Mouse (Mus musculus): ENCODE data around the gene Rdh8.

Gene Rdh8

DNA sequence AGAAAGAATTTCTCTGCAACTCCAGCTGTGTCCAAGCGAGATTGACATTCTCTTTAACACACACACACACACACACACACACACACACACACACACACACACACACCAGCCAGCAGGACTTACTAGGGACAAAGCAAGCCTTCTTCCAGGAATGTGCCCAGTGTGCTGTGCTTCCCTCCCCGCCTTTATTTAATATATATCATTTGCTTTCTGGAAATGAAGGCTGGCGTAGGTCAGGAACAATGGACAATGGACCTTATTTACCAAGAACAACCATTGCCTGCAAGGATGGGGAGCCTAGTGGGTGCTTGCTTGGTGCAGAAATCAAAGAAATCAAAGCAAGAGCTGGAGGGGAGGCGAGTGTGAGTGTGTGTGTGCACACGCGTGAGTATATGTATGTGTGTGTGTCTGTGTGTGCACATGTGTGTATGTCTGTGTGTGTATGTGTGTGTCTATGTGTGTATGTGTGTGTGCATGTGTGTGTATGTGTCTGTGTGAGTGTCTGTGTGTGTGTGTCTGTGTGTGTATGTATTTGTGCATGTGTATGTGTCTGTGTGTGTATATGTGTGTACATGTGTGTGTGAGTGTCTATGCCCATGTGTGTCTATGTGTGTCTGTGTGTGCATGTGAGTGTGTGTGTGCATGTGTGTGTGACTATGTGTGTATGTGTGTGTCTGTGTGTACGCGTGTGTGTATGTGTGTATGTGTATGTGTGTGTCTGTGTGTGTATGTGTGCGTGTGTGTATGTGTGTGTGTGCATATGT, 19.1 kb downstream of the Rdh8 start:
- DNase-seq, result no peak

DNA sequence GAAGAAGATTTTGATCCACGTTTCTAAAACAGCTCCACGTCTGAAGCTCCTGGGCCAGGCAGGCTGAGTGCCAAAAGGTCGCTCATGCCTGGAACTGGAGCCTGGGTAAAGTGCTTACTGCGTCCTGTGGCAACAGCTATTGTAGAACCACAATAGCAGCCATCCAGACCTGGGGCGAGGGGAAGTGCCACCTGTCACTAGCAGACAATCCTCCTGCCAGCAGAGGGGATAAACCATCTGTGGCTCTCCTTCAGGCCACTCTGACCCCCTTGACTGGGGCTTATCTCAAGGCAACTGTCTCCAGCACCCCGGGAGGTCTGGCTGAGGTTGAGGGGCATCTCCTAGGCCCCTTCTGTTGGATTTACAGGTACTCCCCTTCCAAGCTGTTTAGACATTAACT, 20.6 kb downstream of the Rdh8 start:
- DNase-seq, result no peak

DNA sequence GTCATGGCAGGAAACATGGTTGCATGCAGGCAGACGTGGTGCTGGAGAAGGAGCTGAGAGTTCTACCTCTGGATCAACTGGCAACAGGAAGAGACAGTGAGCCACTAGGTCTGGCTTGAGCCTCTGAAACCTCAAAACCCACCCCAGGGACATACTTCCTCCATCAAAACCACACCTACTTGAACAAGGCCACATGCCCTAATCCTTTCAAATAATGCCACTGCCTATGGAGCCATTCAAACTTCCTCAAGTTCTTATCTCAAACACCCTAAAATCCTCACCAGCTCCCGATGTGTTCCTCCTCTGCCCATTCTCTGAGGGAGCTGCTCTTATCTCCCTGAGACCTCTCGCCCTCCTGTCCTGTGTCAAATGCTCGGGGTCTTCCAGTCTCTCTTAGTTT, 23.9 kb downstream of the Rdh8 start:
- DNase-seq, result no peak

- no peak for DNase-seq
Observed at GRCm38 (mm10) chr9:20842670-20843069, 24.4 kb downstream of the Rdh8 start.

DNA sequence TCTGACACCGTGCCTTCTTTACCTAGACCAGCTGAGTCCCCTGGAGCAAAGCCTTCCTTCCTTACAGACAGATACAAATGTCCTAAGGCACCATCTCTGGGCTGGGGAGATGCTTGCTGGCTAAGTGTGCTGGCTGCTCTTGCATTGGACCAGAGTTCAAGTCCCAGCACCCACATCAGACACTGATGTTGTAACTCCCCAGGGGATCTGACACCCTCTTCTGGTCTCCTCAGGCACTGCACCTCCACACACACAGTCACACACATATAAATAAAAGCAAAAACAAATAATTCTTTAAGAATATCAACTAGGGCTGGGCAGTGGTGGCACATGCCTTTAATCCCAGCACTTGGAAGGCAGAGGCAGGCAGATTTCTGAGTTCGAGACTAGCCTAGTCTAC, 31.9 kb downstream of the Rdh8 start:
- no peak for DNase-seq

DNA sequence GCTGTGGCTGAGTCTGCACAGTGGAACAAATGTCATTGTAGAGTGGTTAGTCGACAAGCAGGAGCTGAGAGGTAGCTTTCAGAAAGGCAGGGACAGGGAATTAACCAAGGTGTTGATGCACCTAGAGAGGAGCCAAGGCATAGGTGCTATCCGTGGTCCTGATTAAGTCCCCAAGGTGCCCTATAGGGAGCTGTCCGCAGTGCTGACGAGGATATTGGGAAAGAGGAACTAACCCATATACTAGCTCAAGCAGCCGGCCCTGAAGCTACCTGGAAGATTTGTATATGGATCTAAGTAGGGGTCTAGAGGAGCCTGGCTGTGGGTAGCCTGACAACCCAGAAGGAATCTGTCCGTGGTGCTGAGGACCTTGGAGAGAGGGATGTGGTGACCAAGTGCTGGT, 38.8 kb downstream of the Rdh8 start:
- DNase-seq, result no peak

DNA sequence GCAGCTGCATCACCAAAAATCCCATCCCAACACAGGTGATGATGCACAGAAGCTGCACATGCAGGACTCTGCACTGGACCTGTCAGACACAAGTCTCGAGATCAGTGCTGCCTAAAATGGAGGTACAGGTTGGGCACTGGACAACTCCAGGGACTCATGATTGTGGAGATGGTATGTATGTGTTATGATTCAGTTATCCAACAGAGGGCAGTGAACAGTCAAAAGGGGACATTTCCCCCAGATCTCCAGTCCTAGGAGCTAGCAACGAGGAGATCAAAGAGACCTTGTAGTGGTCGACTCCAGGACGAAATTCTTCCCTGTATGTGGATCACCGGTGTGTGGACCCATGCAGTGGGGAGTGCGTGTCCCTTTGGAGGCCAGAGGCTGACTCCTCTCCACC, 41.6 kb downstream of the Rdh8 start:
- DNase-seq, result no peak

DNA sequence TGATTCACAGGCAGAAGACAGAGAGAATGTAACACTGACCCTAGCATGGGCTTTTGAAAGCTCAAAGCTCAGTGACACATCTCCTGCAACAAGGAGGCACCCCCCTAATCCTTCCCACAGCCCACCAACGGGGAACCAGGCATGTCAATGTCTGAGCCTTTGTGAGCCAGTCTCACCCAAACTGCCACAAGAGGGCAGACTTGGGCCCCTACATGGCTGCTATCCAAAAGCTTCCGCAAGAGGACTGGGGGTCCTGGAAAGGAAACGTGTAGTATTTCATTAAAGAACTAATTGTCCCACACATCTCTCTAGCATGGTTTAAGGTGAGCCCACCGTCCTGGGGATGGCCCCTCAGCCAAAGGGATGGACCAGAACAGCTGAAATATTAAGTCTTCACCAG, 43.5 kb downstream of the Rdh8 start:
- no peak for DNase-seq

- no peak for DNase-seq
Observed at GRCm38 (mm10) chr9:20862225-20862624, 43.9 kb downstream of the Rdh8 start.

- DNase-seq, result no peak
Observed at GRCm38 (mm10) chr9:20866879-20867278, 48.6 kb downstream of the Rdh8 start.

- peak; percentile 86 for DNase-seq
Observed at GRCm38 (mm10) chr9:20868448-20869001, 50.2 kb downstream of the Rdh8 start, which contains the start of gene A230050P20Rik. Gene A230050P20Rik, plus strand, starts transcription at chr9:20868642.

DNA sequence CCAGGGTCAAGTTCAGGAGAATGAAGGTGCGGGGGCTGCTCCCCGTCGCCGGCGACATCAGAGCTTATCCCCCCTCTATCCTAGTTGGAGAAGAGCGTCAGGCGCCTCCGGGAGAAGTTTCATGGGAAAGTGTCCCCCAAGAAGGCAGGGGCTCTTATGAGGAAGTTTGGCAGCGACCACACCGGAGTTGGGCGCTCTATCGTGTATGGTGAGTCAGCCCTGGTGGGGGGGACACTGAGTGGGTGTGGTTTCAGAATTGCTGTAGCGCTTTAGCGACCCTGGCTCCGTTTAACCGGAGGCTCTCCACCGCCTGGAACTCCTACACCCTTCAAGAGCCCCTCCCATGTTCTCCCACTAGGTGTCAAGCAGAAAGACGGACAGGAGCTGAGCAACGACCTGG, 50.9 kb downstream of the Rdh8 start:
- DNase-seq, result no peak

GRCm38 (mm10) chr9:20870211-20871173, 52.2 kb downstream of the Rdh8 start:
- no peak for DNase-seq

GRCm38 (mm10) chr9:20872991-20873390, 54.7 kb downstream of the Rdh8 start:
- no peak for DNase-seq

DNA sequence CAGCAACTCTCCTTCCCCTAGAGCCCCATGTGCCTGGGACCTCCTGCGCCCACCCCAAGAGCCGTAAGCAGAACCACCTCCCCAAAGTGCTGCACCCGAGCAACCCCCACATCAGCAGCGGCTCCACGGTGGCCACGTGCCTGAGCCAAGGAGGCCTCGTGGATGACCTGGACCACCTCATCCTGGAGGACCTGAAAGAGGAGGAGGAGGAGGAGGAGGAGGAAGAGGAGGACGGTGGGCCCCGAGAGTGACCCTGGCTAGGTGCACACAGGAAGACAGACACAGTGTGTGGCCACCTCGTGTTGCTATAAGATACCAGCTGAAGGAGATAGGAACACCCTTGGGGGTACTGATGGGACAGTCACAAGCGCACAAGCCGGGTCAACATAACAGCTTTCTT, 55.2 kb downstream of the Rdh8 start:
- no peak for DNase-seq

DNA sequence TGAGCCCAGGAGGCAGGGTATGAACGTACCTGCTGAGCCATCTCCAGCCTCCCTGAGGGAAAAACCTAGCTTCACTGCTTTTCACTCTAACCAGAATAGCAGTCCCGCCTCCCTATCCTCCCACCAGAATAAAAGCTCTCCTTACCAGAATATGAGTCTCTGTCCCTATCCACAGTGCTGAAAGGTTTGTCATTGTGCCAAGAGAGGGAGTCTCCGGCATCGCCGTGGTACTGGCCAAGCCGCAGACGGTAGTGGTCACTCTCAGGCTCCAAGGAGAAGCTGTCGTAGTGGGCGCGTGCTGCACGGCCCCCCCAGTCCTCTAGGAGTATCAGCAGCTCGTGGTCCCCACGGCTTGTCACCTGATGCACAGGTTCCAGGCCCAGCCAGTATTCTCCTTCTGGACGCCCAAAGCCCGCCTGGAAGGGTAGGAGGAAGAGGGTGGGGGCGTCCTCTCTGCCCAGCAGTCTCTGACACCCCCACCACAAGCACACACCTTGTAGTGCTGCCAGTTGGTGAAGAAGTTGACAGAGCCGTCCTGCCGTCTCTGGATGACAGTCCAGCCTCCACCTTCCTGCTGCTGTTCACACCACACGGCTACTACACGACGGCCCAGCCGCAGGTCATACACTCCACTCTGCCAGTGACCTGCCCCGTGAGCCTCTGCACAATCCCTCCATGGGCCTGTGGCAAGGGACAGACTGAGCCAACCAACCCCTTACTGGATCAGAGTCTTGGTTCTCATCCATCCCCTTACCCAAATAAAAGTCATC, 56.9 kb downstream of the Rdh8 start:
- DNase-seq, result no peak

Measured in right cerebral cortex, postnatal 14 days (tissue).